Mouse (Mus musculus) adrenal gland, adult 18-20 months (tissue): ENCODE data around the gene Eci3. TPM values are rescaled to one million over a fixed set of nuclear protein-coding genes. Genes with fewer than 3 reads are reported as not detected.

Experiments
- DNase-seq, 2 experiments: peaks; one replicate each; pipeline ENCODE4 v3.0.0; 2021 to 2022; ENCODE audit warnings: low spot score in 2 of 2
- total RNA-seq, 2 experiments: library from RNA; stranded (reverse); gene quantifications; 1 replicate in 1 of 2; 2 replicates in 1 of 2; pipeline ENCODE4 v1.2.3; 2021

Gene Eci3
- total RNA-seq, 2 experiments from 2014 or later: 3.3 to 4.2 TPM

GRCm38 (mm10) chr13:34934931-34935644 lies 28.5 kb downstream of the Eci3 start:
- no peak for DNase-seq

- no peak for DNase-seq
Measured at GRCm38 (mm10) chr13:34924210-34924609, 39.4 kb downstream of the Eci3 start, which contains the start of the genes Fam217a and 4933417A18Rik. Fam217a (minus strand) TSS chr13:34924310. 4933417A18Rik (plus strand) TSS chr13:34924409.

DNA sequence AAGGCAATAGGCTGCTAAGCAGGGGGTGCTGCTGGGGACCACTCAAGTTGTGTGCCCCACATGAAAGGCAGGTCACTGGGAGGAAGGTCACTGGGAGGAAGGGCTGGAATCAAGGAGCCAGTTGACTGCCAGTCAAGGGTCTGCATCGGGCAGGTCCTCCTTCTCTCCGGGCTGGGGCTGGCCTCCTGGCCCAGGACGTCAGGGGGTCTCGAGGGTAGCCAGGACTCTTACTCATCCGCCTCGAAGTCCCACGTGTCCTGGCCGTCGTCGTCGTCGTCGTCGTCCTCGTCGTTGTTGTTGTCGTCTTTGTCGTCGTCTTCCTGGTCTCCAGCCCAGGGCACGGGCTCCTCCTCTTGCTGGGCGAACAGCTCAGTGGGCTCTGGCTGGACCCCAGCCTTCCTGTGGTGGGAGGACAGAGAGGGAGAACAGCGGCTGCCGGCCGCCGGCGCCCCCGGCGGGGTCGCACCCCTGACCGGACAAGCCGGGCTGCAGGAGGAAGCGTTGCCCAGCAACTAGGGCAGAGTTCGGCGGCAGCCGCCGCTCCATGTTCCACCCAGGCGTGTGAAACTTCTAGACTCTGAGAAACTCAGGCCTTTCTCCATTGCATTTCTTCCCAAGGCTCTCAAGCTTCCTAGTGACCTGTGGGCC lies 47.0 kb downstream of the Eci3 start:
- DNase-seq: no peak

DNA sequence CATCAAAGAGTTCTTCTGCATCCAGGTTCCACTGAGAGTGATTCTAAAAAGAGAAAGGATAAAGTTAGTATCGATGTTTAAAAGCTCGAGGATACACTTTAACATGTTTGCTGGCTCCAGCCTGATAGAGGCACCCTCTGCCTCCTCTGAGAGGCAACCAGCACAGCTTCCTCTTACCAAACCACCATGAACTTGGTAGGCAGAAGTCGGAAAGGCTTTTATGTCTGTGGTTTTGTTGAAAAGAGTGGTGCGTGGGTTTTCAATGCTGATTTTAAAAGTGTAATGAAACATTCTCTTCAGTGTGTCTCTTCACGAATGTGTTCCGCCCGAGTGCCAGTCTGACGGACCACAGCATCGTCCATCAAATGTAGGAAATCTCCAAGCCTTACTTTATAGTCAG lies 49.0 kb downstream of the Eci3 start:
- DNase-seq: no peak

Other genes starting within 250 kb of the Eci3 start
- gene Fam50b, start 229.0 kb downstream of the Eci3 start, total RNA-seq: not detected
- 100 to 1,000 TPM in 1 of 2 experiments, 10 to 100 TPM in 1; 83.2 to 110 TPM for gene Prpf4b, start 88.5 kb downstream of the Eci3 start, total RNA-seq
- 1 to 10 TPM; 1.8 to 2.6 TPM for gene Fam217a, start 39.5 kb downstream of the Eci3 start, total RNA-seq
- not detected for gene 4933417A18Rik, start 39.4 kb downstream of the Eci3 start, total RNA-seq
- 100 to 1,000 TPM; 105 to 116 TPM for gene Eci2, start 63.3 kb upstream of the Eci3 start, total RNA-seq